Mouse (Mus musculus) small intestine, adult 2 months (tissue): ENCODE results near the gene Pde4d.

Source experiments
- CTCF ChIP-seq: fragments of 200-500 bp; IDR thresholded peaks from 2 replicates; pipeline ENCODE4 v1.5.1; 2012; ENCODE audit warnings: low read depth, mild to moderate bottlenecking, control low read depth, inconsistent platforms, low read length, moderate library complexity, mixed read lengths; ENCODE audit not compliant: insufficient replicate concordance, insufficient read length; ENCODE audit errors: extremely low read depth
- POLR2A ChIP-seq: fragments of 200-500 bp; IDR thresholded peaks from 2 replicates; pipeline ENCODE4 v1.6.1; 2012; ENCODE audit warnings: low read depth, mild to moderate bottlenecking, control low read depth, inconsistent platforms, low read length, moderate library complexity

DNA sequence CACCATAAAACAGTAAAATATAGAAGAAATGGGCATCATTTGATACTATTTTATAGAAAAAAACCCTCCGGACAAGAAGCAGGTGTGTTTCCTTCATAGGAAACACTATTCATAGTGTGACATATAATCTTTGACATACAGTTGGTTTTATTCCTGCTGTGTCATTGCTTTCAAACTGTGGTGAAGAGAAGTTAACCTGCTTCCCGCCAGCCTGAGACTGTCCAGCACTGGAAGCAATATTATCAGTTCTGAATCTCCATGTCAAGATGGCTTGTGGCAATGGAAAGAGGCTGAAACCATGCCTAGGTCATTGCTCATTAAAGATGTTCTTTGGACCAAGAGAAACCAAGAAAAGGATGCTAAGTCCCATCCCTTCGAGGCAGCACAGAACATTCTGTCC lies 265.3 kb downstream of the Pde4d start:
- TF ChIP-seq CTCF, result no peak
- TF ChIP-seq POLR2A, result no peak
